Mouse (Mus musculus) hindbrain, embryonic 10.5 days (tissue): ENCODE measurements at regions not wholly inside any gene's neighbourhood (a gene's known extent, or its start where the extent isn't known, plus 50 kb on each side); places are given as distances from the start of the nearest gene placed in this dataset.

Experiments
- DNase-seq: peaks from one replicate; pipeline ENCODE4 v3.0.0-alpha.2; 2017; ENCODE audit warnings: low spot score
- H3K27ac ChIP-seq: fragments of 300-500 bp; sonication (generic); 2 replicates; pipeline ENCODE4 v1.5.1; 2016; ENCODE audit warnings: mild to moderate bottlenecking, moderate library complexity
- H3K27me3 ChIP-seq: fragments of 300-500 bp; sonication (generic); 2 replicates; pipeline ENCODE4 v1.6.1; 2016; ENCODE audit warnings: mild to moderate bottlenecking; ENCODE audit not compliant: poor library complexity, insufficient read depth, severe bottlenecking
- H3K36me3 ChIP-seq: fragments of 300-500 bp; sonication (generic); 2 replicates; pipeline ENCODE4 v1.6.1; 2016; ENCODE audit warnings: mild to moderate bottlenecking, moderate library complexity
- H3K4me1 ChIP-seq: fragments of 300-500 bp; sonication (generic); replicated peaks from 2 replicates; pipeline ENCODE4 v1.6.1; 2016; ENCODE audit warnings: mild to moderate bottlenecking
- H3K4me3 ChIP-seq: fragments of 300-500 bp; sonication (generic); 2 replicates; pipeline ENCODE4 v1.5.1; 2016; ENCODE audit warnings: mild to moderate bottlenecking, moderate library complexity
- H3K9me3 ChIP-seq: fragments of 300-500 bp; sonication (generic); 2 replicates; pipeline ENCODE4 v1.6.1; 2016; ENCODE audit warnings: mild to moderate bottlenecking, moderate library complexity
- WGBS: fragments of 180-500 bp; shearing (Covaris S2); methylation state at CpG from one replicate; pipeline ENCODE4 v1.1.7; 2016; 5-methylcytosine and 5-hydroxymethylcytosine counted together

DNA sequence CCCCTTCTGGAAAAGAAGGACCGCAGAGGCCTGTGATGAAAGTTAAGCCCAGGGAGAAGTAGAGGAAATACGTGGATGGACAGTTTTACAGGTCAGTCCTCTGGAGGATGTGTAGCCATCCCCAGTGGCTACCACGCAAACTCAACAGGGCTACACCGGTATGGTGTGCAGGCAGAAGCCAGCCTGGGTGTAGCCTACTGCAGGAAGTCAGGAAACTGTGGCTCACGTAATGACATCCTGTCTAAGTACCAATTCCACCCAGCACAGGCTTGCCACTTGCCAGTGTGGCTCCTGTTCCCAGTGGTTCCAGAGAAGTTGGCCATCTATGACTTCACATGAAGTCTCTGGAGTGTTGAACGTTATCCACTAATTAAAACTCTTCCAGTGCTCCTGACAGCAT is 105.0 kb downstream of the Plxna1 start:
- 89% methylated on average over 6 of the region's 6 CpGs for WGBS
- no peaks in the 10 kb centered on the region for H3K27me3 ChIP-seq
- H3K4me3 ChIP-seq: no peak overlapping the region
- H3K36me3 ChIP-seq: no peaks in the 10 kb centered on the region
- no peaks in the 10 kb centered on the region for H3K9me3 ChIP-seq
- no peak for DNase-seq
- no peak overlapping the region for H3K27ac ChIP-seq
- H3K4me1 ChIP-seq: 0 out of 2 replicates have a peak, but pooled peaks cover 14% of the 10 kb centered on the region

DNA sequence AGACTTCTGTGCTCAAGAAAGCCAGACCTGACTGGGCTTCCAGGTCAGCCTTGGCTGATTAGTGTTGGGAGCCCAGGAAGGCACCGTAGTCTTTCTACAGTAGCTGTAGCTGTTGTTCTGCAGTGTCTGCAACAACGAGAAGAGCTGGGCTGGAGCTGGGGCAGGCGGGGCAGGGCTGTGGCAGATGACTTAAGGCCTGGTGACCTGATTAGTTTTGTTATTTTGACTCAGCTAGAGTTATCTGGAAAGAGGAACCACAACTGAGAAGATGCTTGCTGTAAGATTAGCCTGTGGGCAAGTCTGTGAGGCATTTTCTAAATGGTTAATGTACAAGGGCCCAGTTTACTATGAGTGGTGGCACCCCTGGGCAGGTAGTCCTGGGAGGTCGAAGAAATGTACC is 104.3 kb downstream of the Plxna1 start:
- no peak overlapping the region for H3K27ac ChIP-seq
- 0 out of 2 replicates have a peak, but pooled peaks cover 14% of the 10 kb centered on the region for H3K4me1 ChIP-seq
- WGBS: 84% methylated on average over 4 of the region's 4 CpGs
- H3K36me3 ChIP-seq: no peaks in the 10 kb centered on the region
- no peaks in the 10 kb centered on the region for H3K27me3 ChIP-seq
- no peak for DNase-seq
- no peak overlapping the region for H3K4me3 ChIP-seq
- H3K9me3 ChIP-seq: no peaks in the 10 kb centered on the region

DNA sequence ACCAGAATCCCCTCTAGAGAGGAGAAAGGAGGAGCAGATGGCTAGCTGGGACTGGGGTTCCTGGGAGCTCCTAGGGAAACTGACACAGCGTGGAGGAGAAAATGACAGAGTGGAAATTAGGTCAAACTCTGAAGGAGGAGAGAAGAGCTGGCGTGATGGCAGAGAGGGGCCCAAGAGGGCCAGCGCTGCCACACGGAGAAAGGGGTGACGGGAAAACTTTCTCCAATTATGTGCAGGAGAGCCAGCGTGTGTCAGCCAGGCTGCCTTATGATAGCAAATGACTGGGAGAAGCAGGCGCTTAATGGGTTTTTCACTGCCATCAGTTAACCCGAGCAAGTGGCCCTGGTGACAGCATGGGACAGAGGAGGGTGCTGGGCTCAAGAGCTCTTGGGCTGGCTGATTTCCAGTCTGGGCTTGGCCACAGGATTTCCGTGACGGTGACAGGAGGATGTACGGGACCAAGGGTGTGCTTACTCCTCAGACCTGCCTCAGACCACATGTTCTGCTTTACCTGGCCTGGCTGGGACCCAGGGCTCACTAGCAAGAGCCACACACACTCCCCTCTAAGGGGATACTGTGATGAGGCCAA is 102.9 kb downstream of the Plxna1 start:
- Histone ChIP-seq H3K36me3 (no peaks in the 10 kb centered on the region), H3K4me1 (0 out of 2 replicates have a peak, but pooled peaks cover 14% of the 10 kb centered on the region), H3K27me3 (no peaks in the 10 kb centered on the region), H3K9me3 (no peaks in the 10 kb centered on the region), H3K27ac (no peak overlapping the region; the same call in 1 of the 2 replicates), H3K4me3 (no peak overlapping the region)
- DNase-seq: no peak
- WGBS: 85% methylated on average over 11 of the region's 11 CpGs

DNA sequence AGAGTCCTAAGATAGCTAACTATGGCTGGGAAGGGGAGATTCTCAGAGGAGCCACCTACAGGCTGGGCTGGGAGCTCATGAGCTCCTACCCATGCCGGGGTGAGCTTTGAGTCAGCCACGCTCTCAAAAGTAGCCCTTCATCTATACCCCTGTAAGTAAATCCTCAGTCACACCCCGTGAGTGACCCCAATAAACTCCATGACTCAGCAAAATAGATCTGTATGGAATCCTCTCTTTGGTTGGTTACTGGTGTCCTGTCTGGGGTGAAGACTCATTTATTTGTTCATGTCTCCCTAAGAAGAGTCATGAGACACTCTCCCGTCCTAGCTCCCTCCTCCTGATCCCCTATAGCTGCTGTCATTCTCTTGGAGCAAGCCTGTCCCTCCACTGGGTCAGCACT is 99.5 kb downstream of the Plxna1 start:
- Histone ChIP-seq H3K27me3 (no peaks in the 10 kb centered on the region), H3K36me3 (no peaks in the 10 kb centered on the region), H3K27ac (no peak overlapping the region), H3K4me1 (0 out of 2 replicates have a peak, but pooled peaks cover 8% of the 10 kb centered on the region), H3K4me3 (no peak overlapping the region), H3K9me3 (no peaks in the 10 kb centered on the region)
- DNase-seq: no peak
- 85% methylated on average over 4 of the region's 4 CpGs for WGBS

DNA sequence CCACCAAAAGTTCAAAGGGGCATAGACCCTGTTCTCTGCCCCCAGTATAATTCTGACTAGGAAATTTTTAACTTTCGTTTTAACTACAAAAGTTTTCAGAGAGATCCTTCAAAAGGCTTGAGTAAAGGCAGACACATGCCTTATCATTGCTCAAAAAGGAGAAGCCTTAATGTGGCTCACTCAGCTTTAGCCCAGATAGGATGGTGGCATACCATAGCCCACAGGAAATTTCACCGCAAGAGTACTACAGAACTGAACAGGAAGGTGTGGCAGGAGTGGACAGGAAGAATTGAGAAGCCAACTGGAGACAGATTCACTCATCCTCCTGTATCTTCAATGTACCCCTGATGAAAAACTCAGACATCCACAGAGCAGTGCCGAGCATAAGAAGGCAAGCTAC is 97.1 kb downstream of the Plxna1 start:
- 84% methylated on average over 3 of the region's 3 CpGs for WGBS
- no peak overlapping the region for H3K4me3 ChIP-seq

More for the DNA sequence above, 97.1 kb downstream of the Plxna1 start:
- Histone ChIP-seq H3K4me1 (0 out of 2 replicates have a peak, but pooled peaks cover 4% of the 10 kb centered on the region), H3K9me3 (no peaks in the 10 kb centered on the region), H3K27ac (no peak overlapping the region), H3K27me3 (no peaks in the 10 kb centered on the region), H3K36me3 (no peaks in the 10 kb centered on the region)
- no peak for DNase-seq
